Mouse (Mus musculus) right cerebral cortex, postnatal 10 days (tissue): Measurements from ENCODE around the gene Foxn1.

Experiments
- DNase-seq, 2 experiments: peaks; one replicate each; pipeline ENCODE4 v3.0.0; 2021; ENCODE audit warnings: low spot score in 2 of 2

The Foxn1 gene

GRCm38 (mm10) chr11:78327634-78328511 is 58.5 kb downstream of the Foxn1 start, which contains the start of gene Pigs:
Pigs (plus strand) TSS chr11:78328415.
- peak; percentile 97 to 98 for DNase-seq

DNA sequence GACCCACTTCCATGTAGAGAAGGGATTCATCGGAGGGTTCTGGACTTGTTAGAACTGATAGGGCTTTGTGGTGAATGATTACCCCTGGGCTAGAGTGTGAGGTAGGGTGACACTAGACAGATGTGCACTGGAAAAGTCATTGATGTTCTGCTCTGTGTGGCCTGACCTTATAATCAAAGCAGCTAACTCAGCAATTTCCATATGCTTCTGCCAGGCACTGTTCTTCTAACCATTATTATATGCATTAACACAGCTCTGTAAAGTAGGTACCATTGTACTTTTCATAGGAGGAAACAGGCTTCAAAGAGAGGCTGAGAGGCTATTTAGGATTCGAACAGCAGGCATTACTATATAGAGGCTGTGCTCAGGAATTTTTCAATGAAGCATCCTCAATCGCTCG is 59.1 kb downstream of the Foxn1 start:
- DNase-seq, result no peak

DNA sequence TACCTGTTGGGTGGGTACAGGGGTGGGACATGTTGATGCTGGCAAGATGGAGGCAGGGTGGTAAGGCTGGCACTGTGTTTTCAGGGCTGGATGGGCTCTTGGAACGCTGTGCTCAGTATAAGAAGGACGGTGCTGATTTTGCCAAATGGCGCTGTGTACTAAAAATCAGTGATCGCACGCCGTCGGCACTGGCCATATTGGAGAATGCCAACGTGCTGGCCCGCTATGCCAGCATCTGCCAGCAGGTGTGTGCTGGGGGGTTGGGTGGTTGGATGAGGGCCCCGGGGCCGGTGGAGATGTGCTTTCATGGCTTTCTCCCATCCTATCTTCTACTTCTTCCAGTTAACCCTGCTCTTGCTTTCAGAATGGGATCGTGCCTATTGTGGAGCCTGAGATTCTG is 61.4 kb downstream of the Foxn1 start:
- DNase-seq, result peak in 1 of 2 experiments; percentile 33

DNA sequence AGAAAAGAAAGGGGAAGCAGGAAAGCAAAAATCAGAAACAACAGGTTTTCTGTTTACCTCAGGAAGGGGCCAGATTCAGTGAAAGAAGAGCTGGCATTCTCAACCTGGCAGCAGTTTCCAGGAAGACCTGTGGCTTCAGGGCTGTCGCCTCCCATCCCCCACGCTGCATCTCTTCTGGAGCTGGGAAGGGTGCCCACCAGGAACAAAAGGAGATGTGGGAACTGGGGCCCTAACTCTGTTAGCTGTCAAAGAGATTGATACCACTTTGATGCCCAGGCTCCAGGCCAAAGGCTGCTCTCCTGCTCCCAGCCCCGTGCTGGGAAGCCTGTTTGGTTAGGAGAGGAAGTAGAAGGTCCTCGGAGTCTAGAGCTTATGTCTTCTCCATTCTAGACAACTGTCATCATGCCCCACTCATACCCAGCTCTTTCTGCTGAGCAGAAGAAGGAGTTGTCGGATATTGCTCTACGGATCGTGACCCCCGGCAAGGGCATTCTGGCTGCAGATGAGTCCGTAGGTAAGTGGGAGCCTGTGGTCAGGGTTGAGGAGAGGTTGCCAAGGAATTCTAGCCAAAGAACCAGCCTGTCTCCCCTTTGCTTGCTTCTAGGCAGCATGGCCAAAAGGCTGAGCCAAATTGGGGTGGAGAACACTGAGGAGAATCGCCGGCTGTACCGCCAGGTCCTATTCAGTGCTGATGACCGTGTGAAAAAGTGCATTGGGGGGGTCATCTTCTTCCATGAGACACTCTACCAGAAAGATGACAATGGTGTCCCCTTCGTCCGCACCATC is 62.2 kb downstream of the Foxn1 start:
- peak; percentile 70 to 80 for DNase-seq

- DNase-seq, result peak; percentile 87 to 92
These were observed 63.5 kb downstream of the Foxn1 start, which contains the start of gene Aldoc for GRCm38 (mm10) chr11:78322860-78323259. Aldoc (plus strand) TSS chr11:78322968.

- DNase-seq, result peak; percentile 68 to 72
These were observed 64.1 kb downstream of the Foxn1 start for GRCm38 (mm10) chr11:78322076-78322831.

- no peak for DNase-seq
These were observed 67.9 kb downstream of the Foxn1 start for GRCm38 (mm10) chr11:78318411-78318810.

- DNase-seq, result no peak
These were observed 72.7 kb downstream of the Foxn1 start for GRCm38 (mm10) chr11:78313662-78314061.

- DNase-seq, result no peak
These were observed 75.4 kb downstream of the Foxn1 start for GRCm38 (mm10) chr11:78310861-78311511.
